Mouse (Mus musculus) heart, embryonic 14.5 days (tissue): ENCODE data around the gene Tmem74b. TPM values are rescaled to one million over a fixed set of nuclear protein-coding genes. Genes with fewer than 3 reads are reported as not detected.

Source experiments
- ATAC-seq: fragments of 200-750 bp; cut with Nextera tagmentation; 2 replicates; pipeline ENCODE4 v1.8.0; 2017; ENCODE audit warnings: low read depth, moderate TSS enrichment; ENCODE audit not compliant: insufficient number of reproducible peaks, insufficient read depth, low FRiP score
- H3K27ac ChIP-seq, 2 experiments: fragments of 200-500 bp in 1 of 2; fragments of 300-500 bp in 1 of 2; sonication (generic) in 1 of 2; replicated peaks in 1 of 2; 2 replicates each; pipeline ENCODE4 v1.5.1; 2012 to 2014; ENCODE audit warnings: low read depth in 2 of 2, low read length in 2 of 2, control low read depth in 1 of 2, mild to moderate bottlenecking in 1 of 2, mixed read lengths in 1 of 2; ENCODE audit not compliant: control insufficient read depth in 1 of 2, insufficient read depth in 1 of 2
- H3K27me3 ChIP-seq: fragments of 300-500 bp; sonication (generic); 2 replicates; pipeline ENCODE4 v1.6.1; 2014; ENCODE audit warnings: mild to moderate bottlenecking, low read length, control low read depth; ENCODE audit not compliant: control insufficient read depth, insufficient read depth
- H3K36me3 ChIP-seq: fragments of 300-500 bp; sonication (generic); 2 replicates; pipeline ENCODE4 v1.6.1; 2014; ENCODE audit warnings: mild to moderate bottlenecking, control low read depth, low read length, mixed read lengths; ENCODE audit not compliant: control insufficient read depth, insufficient read depth
- H3K4me1 ChIP-seq, 2 experiments: fragments of 200-500 bp in 1 of 2; fragments of 300-500 bp in 1 of 2; sonication (generic) in 1 of 2; 2 replicates each; pipeline ENCODE4 v1.6.1; 2012 to 2014; ENCODE audit warnings: low read length in 2 of 2, control low read depth in 1 of 2, mixed read lengths in 1 of 2; ENCODE audit not compliant: control insufficient read depth in 2 of 2, insufficient read depth in 2 of 2
- H3K4me2 ChIP-seq: fragments of 300-500 bp; sonication (generic); 2 replicates; pipeline ENCODE4 v1.6.1; 2014; ENCODE audit warnings: mild to moderate bottlenecking, low read length
- H3K4me3 ChIP-seq, 2 experiments: fragments of 200-500 bp in 1 of 2; fragments of 300-500 bp in 1 of 2; sonication (generic) in 1 of 2; 2 replicates each; pipeline ENCODE4 v1.5.1; 2012 to 2014; ENCODE audit warnings: low read length in 2 of 2, mild to moderate bottlenecking in 2 of 2, control low read depth in 1 of 2, low read depth in 1 of 2, moderate library complexity in 1 of 2; ENCODE audit not compliant: control insufficient read depth in 1 of 2, insufficient read depth in 1 of 2
- H3K9ac ChIP-seq: fragments of 300-500 bp; sonication (generic); 2 replicates; pipeline ENCODE4 v1.6.1; 2014; ENCODE audit warnings: mild to moderate bottlenecking, low read length
- H3K9me3 ChIP-seq: fragments of 300-500 bp; sonication (generic); 2 replicates; pipeline ENCODE4 v1.6.1; 2016; ENCODE audit warnings: low read length, control low read depth; ENCODE audit not compliant: control insufficient read depth
- WGBS: fragments of 180-500 bp; shearing (Covaris S2); extraction: QIAGEN DNeasy Blood & Tissue Kit; methylation state at CpG from one replicate; pipeline ENCODE4 v1.1.7; 2014; 5-methylcytosine and 5-hydroxymethylcytosine counted together
- polyA plus RNA-seq: library from polyadenylated mRNA; unstranded; fragments of >200 nt; fragmentation: Nextera tagmentation; extraction: Ambion mirVana; gene quantifications from 2 replicates; pipeline ENCODE4 v1.2.1, GENCODE M21; 2014

Tmem74b gene
- polyA plus RNA-seq, result 1.1 and 1.9 TPM in 2 replicates

DNA sequence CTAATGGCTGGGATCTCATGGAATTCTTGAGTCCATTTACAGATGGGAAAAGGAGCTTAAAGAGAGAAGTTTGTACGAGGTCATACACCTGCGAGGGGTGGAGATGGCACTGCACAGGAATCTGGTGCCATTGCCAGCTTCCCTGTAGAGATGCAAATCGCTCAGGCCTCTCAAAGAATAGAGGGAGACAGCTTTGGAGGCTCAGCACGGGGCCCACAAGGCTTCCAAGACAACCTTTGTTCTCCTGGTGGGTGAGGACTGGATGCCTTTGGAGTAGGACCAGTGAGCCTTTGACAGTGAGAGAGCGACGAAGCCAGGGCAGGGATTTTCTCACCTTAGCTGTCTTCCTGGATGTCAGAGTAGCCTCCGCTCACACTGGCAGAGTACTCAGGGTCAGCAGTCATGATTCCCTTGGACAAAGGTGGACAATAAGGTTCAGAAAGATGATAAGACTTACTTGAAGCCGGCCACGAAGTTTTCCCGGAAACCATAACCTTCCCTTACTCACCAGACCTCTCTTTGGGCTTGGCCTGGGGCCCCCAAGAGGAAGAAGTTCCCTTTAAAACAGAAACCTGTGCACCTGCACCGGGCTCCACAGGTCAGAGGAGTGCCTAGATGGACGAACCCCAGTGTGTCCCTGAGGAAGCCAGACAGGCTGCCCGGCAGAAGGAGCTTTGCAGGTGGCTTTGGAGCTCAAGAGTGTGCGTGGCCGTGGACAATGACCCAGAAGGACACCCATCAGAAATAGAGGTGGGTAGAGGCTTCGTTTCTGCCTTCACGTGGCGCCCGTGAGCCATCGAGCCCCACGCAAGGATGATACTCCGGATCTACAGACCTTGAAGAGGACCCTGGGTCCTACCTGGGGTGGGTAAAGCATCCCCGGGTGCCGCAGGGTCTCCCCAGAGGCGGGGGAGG is at the start of gene Tmem74b:
TSS of gene Tmem74b (plus strand) at position 778 of the 915 bp plus-strand sequence.
- Histone ChIP-seq H3K9me3 (no peaks in the 10 kb centered on the region), H3K27ac (no peak within 1 kb of the TSS), H3K4me3 (peak within 1 kb of the TSS; percentile 53 to 63), H3K4me1 (peaks cover 4% of the 10 kb centered on the region in 2 experiments; a peak in 3 of 4 replicates), H3K4me2 (peak within 1 kb of the TSS; percentile 99), H3K36me3 (no peaks in the 10 kb centered on the region), H3K9ac (peak within 1 kb of the TSS; percentile 78), H3K27me3 (peaks cover 46% of the 10 kb centered on the region)
- ATAC-seq, result no peak
- WGBS, result 8% methylated on average over 25 of the region's 25 CpGs

DNA sequence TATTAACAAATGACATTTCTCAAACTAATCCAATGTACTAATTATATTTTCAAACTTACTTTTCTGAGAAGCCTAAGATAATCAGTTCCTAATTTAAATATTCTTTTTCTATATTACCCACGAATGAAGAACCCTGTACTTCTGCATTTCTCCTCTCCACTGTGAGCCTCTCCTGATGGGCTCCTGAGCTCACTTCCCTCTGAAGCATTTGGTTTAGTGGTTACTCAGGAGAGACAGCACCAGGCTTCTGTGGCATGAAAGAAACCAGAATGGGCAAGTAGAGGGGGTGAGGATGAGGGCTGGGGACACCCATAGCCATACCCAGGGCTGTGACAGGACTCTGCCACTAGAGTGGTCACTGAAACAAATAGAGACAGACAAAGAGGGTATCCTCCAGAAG is 49.8 kb upstream of the Tmem74b start:
- Histone ChIP-seq H3K27me3 (no peaks in the 10 kb centered on the region), H3K9ac (no peak overlapping the region), H3K4me1 (no peaks in the 10 kb centered on the region), H3K4me2 (no peak overlapping the region), H3K36me3 (no peaks in the 10 kb centered on the region), H3K9me3 (no peaks in the 10 kb centered on the region), H3K4me3 (no peak overlapping the region), H3K27ac (no peak overlapping the region)
- ATAC-seq, result no peak
- WGBS, result 56% methylated on average over 1 of the region's 1 CpGs

GRCm38 (mm10) chr2:151668433-151668832 is 33.4 kb upstream of the Tmem74b start, which contains the start of gene Rad21l:
Gene Rad21l (minus strand): TSS chr2:151668533.
- no peak within 1 kb of the TSS for H3K27ac ChIP-seq

DNA sequence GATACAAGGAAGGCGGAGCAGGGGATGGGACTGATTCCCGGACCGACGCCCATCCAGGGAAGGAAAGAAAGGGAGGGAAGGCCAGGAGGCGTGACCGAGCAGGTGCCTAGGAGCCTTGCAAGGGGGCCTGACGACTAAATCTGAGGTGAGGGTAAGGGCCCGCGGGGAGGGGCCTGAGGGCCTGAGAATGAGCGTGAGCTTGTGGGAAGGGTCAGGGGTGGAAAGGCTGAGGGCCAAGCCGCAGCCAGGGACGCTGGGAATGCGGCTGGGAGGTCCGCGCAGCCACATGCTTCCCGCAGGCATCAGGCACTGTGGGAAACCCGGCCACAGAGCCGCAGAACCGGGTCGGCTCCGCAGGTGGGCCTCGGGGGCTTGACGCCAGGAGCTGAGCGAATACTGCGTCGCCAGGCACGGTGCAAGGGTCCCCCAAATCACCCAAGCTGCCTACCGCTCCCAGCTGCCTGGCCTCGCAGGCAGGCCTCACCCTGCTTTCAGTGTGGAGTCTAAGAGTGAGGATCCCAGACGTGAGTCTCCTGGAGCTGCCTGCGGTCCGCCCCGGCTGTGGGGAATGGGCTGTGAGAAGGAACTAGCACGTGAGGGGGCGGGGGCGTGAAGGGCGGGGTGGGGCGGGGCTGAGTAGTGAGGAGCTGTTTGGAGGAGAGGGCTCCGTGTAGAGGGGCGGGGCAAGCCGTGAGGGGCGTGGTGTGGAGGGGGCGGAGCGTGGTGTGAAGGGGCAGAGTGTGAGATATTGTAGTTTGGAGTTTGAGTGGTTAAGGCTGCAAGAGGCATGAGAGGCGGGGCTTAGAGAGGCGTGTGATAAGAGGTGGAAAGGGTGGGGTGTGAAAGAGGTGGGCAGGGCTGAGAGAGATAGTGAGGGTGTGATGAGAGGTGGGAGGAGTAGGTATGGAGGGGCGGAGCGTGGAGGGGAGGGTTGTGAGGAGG is 31.5 kb upstream of the Tmem74b start:
- WGBS, result 34% methylated on average over 48 of the region's 48 CpGs
- 0 out of 2 replicates have a peak, but pooled peaks have one; percentile 39 for ATAC-seq
- no peak overlapping the region for H3K4me3 ChIP-seq

More at GRCm38 (mm10) chr2:151668433-151668832, 33.4 kb upstream of the Tmem74b start, which contains the start of gene Rad21l:
- 61% methylated on average over 3 of the region's 3 CpGs for WGBS
- Histone ChIP-seq H3K4me2 (no peak within 1 kb of the TSS), H3K4me3 (no peak within 1 kb of the TSS), H3K4me1 (no peaks in the 10 kb centered on the region; a peak in 1 of 4 replicates), H3K27me3 (peaks cover 10% of the 10 kb centered on the region), H3K9ac (no peak within 1 kb of the TSS), H3K36me3 (no peaks in the 10 kb centered on the region), H3K9me3 (no peaks in the 10 kb centered on the region)
- ATAC-seq, result no peak

GRCm38 (mm10) chr2:151670968-151671329 is 30.9 kb upstream of the Tmem74b start:
- Histone ChIP-seq H3K4me2 (no peak overlapping the region), H3K36me3 (no peaks in the 10 kb centered on the region), H3K4me1 (no peaks in the 10 kb centered on the region; a peak in 1 of 4 replicates), H3K4me3 (no peak overlapping the region), H3K27ac (no peak overlapping the region), H3K9ac (no peak overlapping the region), H3K9me3 (no peaks in the 10 kb centered on the region), H3K27me3 (peaks cover 10% of the 10 kb centered on the region)
- no peak for ATAC-seq
- 36% methylated on average over 1 of the region's 1 CpGs for WGBS

More for the DNA sequence above, 31.5 kb upstream of the Tmem74b start:
- H3K27me3 ChIP-seq, result peaks cover 10% of the 10 kb centered on the region
- H3K9ac ChIP-seq, result no peak overlapping the region
- no peaks in the 10 kb centered on the region for H3K36me3 ChIP-seq
- H3K4me2 ChIP-seq, result peak overlapping the region; percentile 31
- no peaks in the 10 kb centered on the region; a peak in 1 of 4 replicates for H3K4me1 ChIP-seq
- H3K27ac ChIP-seq, result no peak overlapping the region
- no peaks in the 10 kb centered on the region for H3K9me3 ChIP-seq

DNA sequence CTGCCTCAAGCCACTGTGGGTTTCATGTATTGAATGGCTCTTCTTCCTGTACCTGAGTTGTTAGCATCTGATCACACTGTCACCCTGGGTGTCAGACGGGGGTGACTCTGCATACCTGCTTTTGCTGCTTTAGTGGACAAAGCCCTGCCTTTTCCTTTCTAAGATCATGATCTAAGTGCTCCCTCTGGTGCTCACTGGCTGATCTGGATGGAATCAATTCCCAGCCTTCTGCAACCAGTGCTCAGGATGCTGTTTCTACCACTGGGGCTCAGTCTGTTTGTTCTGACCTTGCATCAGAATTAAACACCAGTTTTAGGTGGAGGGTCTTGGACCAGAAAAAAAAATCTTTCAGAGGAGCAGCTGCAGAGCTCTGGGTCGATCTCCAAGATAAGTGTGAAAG is 25.6 kb upstream of the Tmem74b start:
- Histone ChIP-seq H3K36me3 (no peaks in the 10 kb centered on the region), H3K27ac (no peak overlapping the region), H3K4me2 (no peak overlapping the region), H3K4me3 (no peak overlapping the region), H3K27me3 (no peaks in the 10 kb centered on the region), H3K4me1 (no peaks in the 10 kb centered on the region), H3K9ac (no peak overlapping the region), H3K9me3 (no peaks in the 10 kb centered on the region)
- 42% methylated on average over 2 of the region's 2 CpGs for WGBS
- no peak for ATAC-seq

- WGBS, result 58% methylated on average over 3 of the region's 3 CpGs
- no peaks in the 10 kb centered on the region for H3K9me3 ChIP-seq
- no peaks in the 10 kb centered on the region for H3K4me1 ChIP-seq
- no peak overlapping the region for H3K9ac ChIP-seq
- no peaks in the 10 kb centered on the region for H3K36me3 ChIP-seq
- no peak for ATAC-seq
- H3K27ac ChIP-seq, result no peak overlapping the region
- no peak overlapping the region for H3K4me2 ChIP-seq
- H3K4me3 ChIP-seq, result no peak overlapping the region
- H3K27me3 ChIP-seq, result 0 out of 2 replicates have a peak, but pooled peaks cover 5% of the 10 kb centered on the region
These were observed 19.5 kb upstream of the Tmem74b start for GRCm38 (mm10) chr2:151682357-151682756.
